Mouse (Mus musculus): ENCODE results near the gene Nfkbid.

DNA sequence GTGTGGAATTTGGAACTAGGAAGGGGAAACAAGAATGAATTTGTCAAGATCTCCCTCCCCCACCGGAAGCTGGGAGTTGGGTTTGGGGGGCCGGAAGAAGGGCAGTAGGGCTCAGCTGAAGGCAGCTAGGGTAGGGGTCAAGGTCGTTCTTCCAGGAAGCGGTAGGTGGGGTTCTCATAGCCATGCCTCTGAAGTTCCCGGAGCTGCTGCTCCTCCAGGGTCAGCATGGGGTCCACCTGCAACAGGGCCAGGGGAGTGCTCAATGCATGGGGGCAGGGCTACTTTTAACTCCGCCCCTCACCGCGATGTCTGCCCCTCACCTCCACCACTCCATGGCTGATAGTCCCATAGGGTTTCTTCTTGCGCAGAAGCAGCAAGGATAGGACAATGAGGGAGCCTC, 13.6 kb downstream of the Nfkbid start:
- TF ChIP-seq CTCF (IDR thresholded peaks at IDR 0.05; ENCODE audit: extremely low read depth, insufficient read depth, low read length) (no peak), POLR2A (IDR thresholded peaks at IDR 0.05; ENCODE audit: extremely low read depth, insufficient read depth, low read length) (no peak)

All from cortical plate, adult 2 months (tissue).